31 mouse cellular contexts compared by ENCODE assay signal in genomic region chrX:99999342-99999741, GRCm38 (mm10). TPM values are rescaled to one million over a fixed set of nuclear protein-coding genes. Genes with fewer than 3 reads are reported as not detected.
"Had no signal": no experiment of that assay in that cellular context is flagged by ENCODE, and none has a peak within 500 bp of the region (broad histone marks: within the 10 kb centered on the region; RNA-seq: fewer than 3 reads in every experiment).

No protein-coding gene starts in this region.

- H3K9me3 ChIP-seq: limb, embryonic 10.5 days; limb, embryonic 12.5 days; limb, embryonic 13.5 days; limb, embryonic 15.5 days; liver, embryonic 12.5 days; liver, embryonic 13.5 days; liver, embryonic 15.5 days; lung, embryonic 15.5 days; megakaryocyte, embryonic 14.5 days; midbrain, embryonic 10.5 days; midbrain, embryonic 12.5 days; midbrain, embryonic 13.5 days; midbrain, embryonic 15.5 days; neural tube, embryonic 12.5 days had no signal

- H3K27ac ChIP-seq: left cerebral cortex, adult 2 months; limb, embryonic 10.5 days; limb, embryonic 12.5 days; limb, embryonic 13.5 days; limb, embryonic 15.5 days; liver, embryonic 12.5 days; liver, embryonic 13.5 days; liver, embryonic 14.5 days; liver, embryonic 15.5 days; lung, embryonic 15.5 days; macrophage; midbrain, embryonic 10.5 days; midbrain, embryonic 12.5 days; midbrain, embryonic 13.5 days; midbrain, embryonic 15.5 days; neural tube, embryonic 12.5 days had no signal

- H3K36me3 ChIP-seq: limb, embryonic 10.5 days; limb, embryonic 12.5 days; limb, embryonic 13.5 days; limb, embryonic 15.5 days; liver, embryonic 12.5 days; liver, embryonic 13.5 days; liver, embryonic 15.5 days; lung, embryonic 15.5 days; midbrain, embryonic 10.5 days; midbrain, embryonic 12.5 days; midbrain, embryonic 13.5 days; midbrain, embryonic 15.5 days; neural tube, embryonic 12.5 days had no signal

- H3K4me3 ChIP-seq: left cerebral cortex, adult 2 months; limb, embryonic 10.5 days; limb, embryonic 12.5 days; limb, embryonic 13.5 days; limb, embryonic 15.5 days; liver, embryonic 12.5 days; liver, embryonic 13.5 days; liver, embryonic 15.5 days; lung, embryonic 15.5 days; megakaryocyte, embryonic 14.5 days; midbrain, embryonic 10.5 days; midbrain, embryonic 12.5 days; midbrain, embryonic 13.5 days; midbrain, embryonic 15.5 days; myocyte; neural tube, embryonic 12.5 days had no signal

- H3K4me1 ChIP-seq: limb, embryonic 10.5 days; limb, embryonic 12.5 days; limb, embryonic 13.5 days; limb, embryonic 15.5 days; liver, embryonic 12.5 days; liver, embryonic 13.5 days; liver, embryonic 15.5 days; lung, embryonic 15.5 days; megakaryocyte, embryonic 14.5 days; midbrain, embryonic 10.5 days; midbrain, embryonic 12.5 days; midbrain, embryonic 13.5 days; midbrain, embryonic 15.5 days; neural tube, embryonic 12.5 days had no signal

- DNase-seq: left cerebral cortex, postnatal 4 days; liver, embryonic 13.5 days; liver, postnatal 0 days; lung, adult 18-20 months; lung, adult 2 months; lung, embryonic 14.5 days; lung, postnatal 10 days; lung, postnatal 14 days; lung, postnatal 36 days; lung, postnatal 4 days; midbrain, embryonic 14.5 days had no signal

- H3K27me3 ChIP-seq: limb, embryonic 13.5 days; limb, embryonic 15.5 days; liver, embryonic 12.5 days; liver, embryonic 13.5 days; liver, embryonic 15.5 days; lung, embryonic 15.5 days; midbrain, embryonic 13.5 days; midbrain, embryonic 15.5 days; neural tube, embryonic 12.5 days had no signal

- ATAC-seq: liver, embryonic 12.5 days; liver, postnatal 0 days; lung, postnatal 0 days; midbrain, embryonic 13.5 days; midbrain, embryonic 15.5 days; midbrain, embryonic 16.5 days had no signal

- H3K9ac ChIP-seq: limb, embryonic 12.5 days; limb, embryonic 13.5 days; limb, embryonic 15.5 days; liver, embryonic 12.5 days; liver, embryonic 13.5 days; liver, embryonic 14.5 days; liver, embryonic 15.5 days; liver, postnatal 0 days; lung, embryonic 14.5 days; lung, embryonic 15.5 days; midbrain, embryonic 12.5 days; midbrain, embryonic 13.5 days; midbrain, embryonic 15.5 days; neural tube, embryonic 12.5 days had no signal

RNA-seq across cellular contexts. Expression of gene Eda, which starts 23.9 kb away (rescaled TPM):
- total RNA-seq: monocyte, adult 5-6 weeks had no signal
- polyA plus RNA-seq: macrophage had no signal
